Mouse (Mus musculus) mouse trophoblast stem cell (cell line): ENCODE measurements around the gene Rbm43.

Source experiments
- in situ Hi-C, 2 experiments: fragments of 300-500 bp; cut with MseI, MboI; formaldehyde crosslinking; loops; 2 replicates in 1 of 2; 3 replicates in 1 of 2; pipeline ENCODE4 v1.15.1; 2025

The Rbm43 gene

DNA sequence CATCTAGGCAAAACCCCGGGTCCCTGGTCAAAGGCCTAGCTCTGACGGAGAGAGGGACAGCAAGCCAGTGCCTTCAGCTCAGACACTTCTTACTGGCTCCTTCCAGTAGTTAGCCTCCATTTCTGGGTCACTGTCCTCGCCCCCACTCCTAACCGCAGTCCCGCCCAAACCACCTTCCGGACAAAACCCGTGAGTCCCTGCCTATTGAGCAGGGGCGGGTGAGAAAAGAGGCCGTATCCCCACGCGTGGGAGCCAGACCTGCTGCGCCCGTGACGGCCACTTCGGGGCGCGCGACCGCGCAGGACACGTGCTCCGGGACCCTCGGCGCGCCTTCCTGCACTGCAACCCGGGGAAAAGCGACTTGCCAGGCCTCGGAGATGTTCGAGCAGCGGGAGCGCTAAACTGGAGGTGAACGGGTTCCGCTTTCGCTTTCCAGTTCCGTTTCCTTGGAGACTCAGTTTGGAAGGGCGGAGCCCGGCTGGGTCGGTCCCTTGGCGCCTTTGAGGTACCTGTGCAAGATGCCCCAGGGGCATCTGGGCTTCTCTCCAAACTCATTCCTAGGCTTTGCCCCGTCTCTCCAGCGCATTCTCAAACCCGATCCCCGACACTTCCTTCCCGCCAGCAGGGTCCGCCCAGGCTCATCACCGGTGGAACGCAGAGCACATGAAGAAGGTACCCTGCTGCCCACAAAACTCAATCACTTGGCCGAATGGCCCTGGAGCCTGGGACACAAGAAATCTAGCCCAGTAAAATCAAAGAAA, at the start of gene Rbm43:
Rbm43 (minus strand) TSS at position 590 of the 761 bp plus-strand sequence.
- in situ Hi-C loops = no loop called here

DNA sequence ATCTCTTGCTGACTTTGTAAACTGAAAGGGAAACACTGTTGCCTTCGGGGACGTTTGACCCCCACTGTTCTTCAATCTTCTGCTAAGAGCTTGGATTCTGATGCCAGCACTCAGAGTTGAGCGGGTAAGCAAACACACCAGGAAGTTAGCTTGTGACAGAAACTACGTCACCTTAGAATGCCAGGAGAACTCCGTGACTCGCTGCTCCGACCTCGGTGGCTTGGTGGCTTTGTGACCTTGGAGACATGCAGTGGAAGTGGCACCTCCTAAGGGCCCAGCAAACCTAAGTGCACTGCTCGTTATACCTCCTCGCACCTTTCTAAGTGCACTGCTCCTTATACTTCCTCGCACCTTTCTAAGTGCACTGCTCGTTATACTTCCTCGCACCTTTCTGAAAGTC, 47.3 kb upstream of the Rbm43 start:
- in situ Hi-C loops = no loop called here

DNA sequence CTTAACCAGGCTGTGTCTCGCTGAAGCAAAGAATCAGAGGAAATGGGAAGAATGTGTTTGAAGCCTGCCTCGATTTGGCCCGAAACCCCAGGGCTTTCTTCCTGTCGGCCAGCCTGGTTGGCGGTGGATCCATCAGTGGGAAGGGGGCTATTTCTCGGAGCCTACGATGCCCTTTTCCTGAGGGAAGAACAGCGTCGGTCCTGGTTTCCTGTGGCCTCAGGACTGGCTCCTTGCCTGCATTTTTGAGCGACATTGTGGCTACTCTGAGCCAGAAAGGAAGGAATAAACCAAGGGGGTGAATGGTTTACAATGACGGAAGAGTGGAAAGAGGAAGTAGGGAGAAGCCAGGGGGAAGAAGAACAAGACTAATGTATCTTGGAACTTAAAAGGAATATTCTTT, 46.7 kb upstream of the Rbm43 start:
- in situ Hi-C loops = no loop called here

DNA sequence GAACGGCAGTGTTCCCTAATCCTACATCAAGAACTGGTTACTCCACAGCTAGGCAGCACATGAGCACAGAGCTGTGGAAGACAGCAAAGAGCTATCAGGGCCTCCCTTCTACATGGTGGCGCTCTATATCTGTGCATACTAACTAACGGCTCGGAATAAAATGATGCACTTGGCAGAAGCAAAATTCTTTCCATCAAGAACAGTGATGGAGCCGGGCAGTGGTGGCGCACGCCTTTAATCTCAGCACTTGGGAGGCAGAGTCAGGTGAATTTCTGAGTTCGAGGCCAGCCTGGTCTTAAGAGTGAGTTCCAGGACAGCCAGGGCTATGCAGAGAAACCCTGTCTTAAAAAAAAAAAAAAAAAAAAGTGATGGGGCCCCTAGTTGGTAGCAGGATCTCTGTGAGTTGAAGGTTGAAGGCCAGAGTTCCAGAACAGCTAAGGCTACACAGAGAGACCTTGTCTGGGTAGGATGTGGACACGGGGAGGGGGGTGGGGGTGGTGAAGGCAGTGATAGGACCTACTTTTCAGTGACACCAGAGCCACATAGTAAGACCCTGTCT, 38.5 kb upstream of the Rbm43 start, which contains the start of gene Nmi:
Nmi (minus strand) TSS at position 85 of the 559 bp plus-strand sequence.
- in situ Hi-C loops = no loop called here

DNA sequence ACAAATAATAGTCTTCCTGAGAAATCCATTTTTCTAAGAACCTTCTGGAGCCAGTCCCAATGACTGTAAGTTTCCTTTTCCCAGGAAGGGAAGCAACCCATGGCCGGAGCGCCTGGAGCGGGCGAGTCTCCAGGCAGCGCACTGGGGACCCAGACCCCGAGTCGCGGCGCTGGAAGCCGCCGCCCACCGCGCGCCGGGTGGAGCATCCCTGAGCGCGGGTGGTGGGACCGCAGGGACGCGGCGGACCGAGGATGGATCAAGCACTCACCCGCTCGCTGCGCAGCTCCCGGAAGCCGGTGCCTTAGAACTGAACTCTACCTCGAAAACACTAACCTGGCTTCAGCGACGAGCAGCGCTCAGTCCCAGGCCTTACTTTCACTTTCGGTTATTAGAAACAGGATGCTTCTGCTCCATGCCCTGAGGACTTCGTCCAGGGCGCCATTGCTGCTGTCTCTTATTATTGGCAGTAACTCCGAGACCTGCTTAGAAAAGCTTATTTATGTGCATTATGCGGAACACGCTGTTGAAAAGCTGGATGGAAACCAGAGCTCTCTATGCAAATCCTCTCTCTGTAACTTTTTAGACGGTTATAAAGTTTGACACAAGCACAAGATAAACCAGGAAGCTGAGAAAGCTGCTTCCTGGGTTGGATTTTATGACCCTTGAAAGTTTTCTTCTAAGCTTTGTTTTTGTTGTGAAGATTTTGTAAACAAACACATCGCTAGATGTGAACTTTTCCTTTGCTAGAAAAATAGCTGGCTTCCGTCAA, 37.9 kb upstream of the Rbm43 start:
- in situ Hi-C loops = no loop called here

DNA sequence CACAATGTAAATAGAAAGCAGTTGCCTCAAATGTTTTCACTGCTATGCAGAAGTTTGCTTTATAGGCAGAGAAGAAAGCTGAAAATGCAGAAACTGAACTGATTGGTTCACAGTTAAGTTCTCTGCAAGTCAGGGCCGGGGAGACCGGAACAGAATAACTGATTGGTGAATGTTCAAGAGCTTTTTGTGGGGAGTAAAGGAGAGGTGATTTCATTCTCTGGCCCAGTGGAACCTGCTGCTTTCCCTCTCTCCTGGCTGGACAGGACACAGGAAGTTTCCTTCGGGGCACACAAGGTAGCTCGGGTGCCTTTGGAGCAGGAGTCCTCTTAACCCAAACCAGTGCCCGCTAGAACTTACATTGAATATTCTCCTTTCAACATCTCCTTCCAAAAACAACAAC, 37.2 kb upstream of the Rbm43 start:
- in situ Hi-C loops = no loop called here

DNA sequence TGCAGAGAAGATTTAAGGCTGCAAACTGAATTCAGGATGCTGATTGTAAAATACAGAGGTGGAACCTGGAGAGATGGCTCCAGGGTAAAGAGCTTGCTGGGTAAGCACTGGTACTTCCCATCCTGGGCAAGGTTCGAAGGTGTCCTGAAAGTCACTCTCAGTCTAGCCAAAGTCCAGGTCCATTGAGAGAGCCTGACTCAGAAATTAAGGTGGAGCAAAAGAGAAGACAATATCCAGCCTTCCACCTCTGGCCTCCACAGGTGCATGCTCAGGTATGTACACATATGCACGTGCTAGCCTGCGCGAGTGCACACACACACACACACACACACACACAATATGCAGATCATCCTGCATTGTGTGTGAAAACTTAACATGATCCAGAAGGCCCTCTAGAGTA, 35.9 kb upstream of the Rbm43 start:
- in situ Hi-C loops = no loop called here

DNA sequence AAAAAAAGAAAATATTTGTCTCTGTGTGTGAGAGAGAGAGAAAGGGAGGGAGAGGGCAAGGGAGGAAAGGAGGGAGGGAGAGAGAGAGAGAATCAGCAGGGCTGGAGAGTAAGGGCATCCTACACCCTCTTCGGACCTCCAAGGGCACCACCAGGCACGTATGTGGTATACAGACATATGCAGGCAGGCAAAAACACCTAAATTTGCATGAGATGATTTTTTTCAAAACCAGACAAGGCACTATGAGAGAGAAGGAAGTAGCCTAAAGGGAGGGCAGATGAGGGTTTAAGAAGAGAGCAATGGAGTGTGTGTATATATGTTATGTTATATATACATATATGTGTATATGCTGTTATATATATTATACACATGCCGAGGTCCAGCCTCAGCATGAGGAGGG, 32.3 kb upstream of the Rbm43 start:
- in situ Hi-C loops = no loop called here

DNA sequence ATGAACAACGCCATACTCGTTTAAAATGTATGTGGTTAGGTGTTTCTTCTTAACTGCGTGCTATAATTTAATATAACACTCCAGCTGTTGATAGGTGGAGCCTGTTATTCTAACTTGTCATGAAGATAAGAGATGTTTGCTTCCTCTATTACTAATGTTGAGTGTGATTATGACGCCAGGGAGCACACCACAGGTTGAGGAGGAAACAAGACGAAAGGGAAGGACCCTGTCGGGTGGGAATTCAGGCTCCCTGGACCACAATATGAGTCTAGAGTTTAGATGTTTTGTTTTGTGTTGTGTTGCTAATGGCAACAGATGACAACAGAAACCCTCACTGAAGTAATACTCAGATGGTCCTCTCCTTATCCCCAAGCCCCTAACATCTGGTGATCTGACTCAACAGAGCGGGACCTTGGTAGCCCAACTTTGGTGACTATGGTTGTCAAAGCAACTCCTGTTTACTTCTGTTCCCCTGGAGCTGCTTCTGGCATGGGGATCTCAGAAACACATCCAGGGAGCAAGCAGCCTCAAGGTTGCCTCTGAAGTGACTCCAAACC, 18.8 kb upstream of the Rbm43 start:
- in situ Hi-C loops = no loop called here

DNA sequence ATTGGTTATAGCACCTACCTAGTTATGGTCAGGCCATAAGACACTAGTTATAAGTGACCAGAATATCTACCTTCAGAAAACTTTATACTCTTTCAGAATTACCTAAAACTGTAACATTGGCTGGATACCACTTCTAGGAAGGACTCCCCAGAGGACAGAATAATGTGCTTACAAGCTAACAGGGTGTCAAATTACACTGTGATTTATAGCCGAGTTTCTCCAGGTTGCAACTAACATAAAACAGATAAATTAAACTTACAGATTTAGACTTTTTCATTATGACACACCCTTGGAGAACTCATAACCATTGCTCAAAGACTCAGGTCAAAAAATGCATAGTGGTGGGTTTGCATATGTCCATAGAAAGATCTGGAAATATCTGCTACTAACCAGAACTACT, 15.9 kb upstream of the Rbm43 start:
- in situ Hi-C loops = no loop called here

DNA sequence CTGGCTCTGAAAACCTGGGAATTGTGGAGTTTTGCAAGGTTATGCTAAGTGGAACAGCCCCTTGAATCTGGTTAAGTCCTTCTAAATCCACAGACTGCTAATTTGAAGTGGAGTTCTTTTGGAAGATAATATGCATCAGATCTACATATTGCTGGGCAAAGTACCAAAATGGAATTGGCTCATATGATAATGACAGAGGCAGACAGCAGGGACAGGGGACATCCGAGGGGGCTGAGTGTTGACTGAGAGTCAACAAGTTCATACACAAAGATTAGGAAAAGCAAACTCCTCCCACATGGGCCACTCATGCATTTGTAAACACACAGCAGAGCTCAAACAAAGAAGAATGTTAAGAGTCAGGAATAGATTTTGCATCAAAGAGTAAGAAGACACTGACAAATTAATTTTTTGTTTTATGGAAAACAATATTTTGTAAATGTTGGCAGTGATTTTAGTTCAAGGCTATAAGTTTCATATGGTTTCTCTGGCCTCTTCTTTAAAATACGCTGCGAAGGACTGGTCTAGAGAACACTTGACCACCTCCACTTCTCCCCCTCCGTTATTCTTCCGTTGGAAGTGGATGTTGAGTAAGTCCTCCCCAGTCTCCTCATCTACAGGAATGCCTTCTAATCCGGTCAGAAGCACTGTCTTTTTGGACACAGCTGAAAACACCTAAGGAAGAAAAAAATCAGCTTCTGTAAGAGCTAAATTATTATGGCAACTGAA, 13.3 kb upstream of the Rbm43 start:
- in situ Hi-C loops = no loop called here

DNA sequence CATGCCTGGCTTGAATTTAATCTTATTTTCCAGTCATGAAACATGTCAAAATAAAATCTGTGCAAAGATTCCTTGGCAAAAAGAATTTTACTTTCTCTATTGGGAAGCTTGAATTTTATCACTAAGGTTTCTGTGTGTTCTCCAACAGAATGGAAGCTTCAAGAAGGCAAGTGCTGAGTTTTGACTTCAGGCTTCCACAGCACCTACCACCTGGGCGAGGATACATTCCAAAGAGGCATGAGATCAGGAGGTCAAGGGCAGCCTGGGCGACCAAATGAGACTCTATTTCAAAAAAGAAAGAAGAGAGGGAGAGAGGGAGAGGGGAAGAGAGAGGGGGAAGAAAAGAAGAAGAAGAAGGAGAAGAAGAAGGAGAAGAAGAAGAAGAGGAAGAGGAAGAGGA, 10.8 kb upstream of the Rbm43 start:
- in situ Hi-C loops = no loop called here

DNA sequence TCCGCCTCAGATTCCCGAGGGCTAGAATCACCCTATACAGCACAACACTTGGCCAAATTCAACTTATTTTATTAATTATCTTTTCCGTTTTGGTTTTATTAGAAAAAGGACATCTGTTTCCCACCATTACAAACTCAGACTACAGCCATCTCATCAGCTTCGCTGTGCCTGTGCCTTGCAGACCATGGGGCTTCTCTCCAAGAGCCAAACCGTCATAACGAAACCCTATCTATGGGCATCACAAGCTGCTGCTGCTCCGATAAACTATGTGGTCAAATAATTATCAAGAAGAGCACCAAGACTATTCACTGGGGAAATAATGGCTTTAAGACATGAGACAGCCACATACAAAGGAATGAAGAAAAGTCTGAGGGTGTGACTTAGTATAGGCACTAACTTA, 6.9 kb upstream of the Rbm43 start:
- in situ Hi-C loops = no loop called here

DNA sequence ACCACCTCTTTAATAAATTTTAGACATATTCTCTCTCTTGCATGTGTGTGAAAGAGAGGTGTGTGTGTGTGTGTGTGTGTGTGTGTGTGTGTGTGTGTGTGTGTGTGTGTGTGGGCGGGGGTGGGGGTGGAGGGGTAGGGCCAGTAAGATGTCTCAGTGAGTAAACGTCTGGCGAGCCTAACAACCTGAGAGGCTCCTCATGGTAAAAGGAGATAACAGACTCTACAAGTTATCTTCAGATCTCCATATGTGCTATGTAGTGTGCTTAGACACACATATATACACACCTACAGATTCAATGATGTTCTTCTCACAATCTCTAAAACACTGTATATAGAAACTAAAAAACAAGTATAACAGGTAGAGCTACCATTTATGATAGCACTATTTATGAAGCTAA, 3.8 kb upstream of the Rbm43 start:
- in situ Hi-C loops = no loop called here

DNA sequence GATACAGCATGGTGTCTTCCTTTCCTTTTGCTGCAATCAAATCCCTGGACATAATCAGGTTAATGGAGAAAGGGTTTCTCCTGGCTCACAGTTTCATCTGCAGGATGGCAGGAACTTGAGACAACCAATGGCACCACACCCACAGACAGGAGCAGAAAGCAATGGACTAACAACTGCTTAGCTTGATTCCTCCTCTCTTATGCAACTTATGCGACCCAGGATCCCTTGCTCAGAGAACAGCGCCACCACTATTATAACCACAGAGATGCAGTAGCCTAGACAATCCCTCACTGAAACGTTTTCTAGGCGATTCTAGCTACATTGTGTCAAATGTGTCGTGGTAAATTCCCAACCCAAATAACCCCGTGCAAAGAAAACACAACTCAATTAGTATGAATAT, 2.0 kb upstream of the Rbm43 start:
- in situ Hi-C loops = no loop called here

DNA sequence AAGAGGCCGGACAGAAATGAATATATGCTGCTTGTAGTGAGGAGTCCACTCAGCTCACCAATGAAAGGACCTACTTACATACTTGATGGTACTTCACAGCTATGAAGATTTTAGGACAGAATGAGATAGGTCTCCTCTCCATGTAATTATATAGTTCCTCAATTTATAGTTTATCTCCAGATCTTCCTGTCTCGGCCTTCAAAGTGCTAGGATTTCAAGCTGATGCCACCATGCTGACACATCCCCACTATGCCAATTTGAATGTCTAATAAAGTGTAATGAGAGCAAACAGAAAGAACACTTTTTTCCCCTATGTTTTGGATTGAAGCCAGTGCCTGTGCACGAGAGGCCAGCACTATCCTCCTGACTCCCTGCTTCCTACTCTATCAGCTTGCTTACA, 1.6 kb upstream of the Rbm43 start:
- in situ Hi-C loops = no loop called here

DNA sequence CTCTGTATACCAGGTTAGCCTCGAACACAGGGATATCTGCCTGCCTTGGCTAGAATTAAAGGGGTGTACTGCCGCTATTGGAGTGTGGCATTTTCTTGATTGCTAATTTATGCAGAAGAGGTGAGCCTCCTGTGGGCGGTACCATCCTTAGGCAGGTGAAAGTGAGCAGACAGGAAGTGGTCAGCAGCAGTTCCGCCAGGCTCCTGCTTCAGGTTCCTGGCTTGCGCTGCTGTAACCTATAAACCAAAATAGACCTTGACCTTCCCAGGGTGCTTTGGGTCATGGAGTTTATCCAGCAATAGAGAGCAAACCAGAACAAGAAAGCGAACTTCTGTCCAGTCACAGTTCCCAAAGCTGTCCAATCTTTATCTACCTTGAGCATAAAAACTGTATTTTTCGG, 958 bp upstream of the Rbm43 start:
- in situ Hi-C loops = no loop called here

DNA sequence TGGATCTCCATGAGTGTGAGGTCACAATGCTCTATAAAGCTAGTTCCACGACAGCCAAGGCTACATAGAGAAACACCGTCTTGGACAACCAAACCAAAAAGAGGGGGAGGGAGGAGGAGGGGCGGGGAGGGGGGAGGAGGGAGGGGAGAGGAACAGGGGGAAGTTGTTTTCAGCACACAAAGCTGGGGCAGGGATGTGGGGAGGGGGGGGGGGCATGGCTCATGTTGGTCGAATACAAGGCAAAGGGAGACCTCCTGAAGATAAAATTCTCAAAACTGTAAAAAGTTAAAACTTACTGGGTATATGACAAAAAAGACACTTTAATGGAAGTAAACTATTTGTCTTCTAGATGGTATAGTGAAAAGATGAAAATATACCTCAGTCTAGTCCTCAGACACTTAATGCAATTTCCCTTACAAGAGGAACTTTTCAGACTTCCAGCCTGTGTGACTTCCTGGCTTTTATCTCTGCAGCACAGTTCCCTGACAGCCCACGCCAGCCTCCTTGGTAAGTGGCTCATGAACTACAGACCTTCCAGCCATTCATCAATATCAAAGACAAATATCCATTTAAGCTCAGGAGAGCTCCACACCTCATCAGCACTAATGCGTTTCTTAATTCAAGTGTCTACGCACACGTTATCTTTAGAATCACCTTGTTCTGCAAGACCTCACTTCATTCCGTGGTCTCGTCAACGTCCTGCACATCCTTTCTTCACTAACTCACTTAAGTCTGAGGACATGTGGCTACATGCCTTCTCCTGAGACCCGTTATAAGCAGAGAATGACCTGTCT, 1.4 kb downstream of the Rbm43 start:
- in situ Hi-C loops = no loop called here

DNA sequence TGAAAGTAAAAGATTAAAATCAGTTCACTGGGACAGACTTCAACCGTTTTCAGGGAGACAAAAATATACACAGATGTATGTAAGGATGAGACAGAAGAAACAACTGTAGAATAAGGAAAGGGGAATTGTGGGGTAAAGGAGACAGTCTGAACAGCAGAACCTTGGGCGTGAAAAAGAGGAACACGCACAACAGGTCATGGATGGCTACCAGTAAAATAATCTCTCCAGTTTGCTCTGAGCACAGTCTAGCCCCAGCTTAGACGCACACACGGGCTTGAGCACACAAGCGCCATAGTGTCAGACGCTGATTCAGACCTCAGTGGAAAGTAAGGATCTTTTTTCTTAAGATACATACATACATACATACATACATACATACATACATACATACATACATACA, 3.7 kb downstream of the Rbm43 start:
- in situ Hi-C loops = no loop called here

DNA sequence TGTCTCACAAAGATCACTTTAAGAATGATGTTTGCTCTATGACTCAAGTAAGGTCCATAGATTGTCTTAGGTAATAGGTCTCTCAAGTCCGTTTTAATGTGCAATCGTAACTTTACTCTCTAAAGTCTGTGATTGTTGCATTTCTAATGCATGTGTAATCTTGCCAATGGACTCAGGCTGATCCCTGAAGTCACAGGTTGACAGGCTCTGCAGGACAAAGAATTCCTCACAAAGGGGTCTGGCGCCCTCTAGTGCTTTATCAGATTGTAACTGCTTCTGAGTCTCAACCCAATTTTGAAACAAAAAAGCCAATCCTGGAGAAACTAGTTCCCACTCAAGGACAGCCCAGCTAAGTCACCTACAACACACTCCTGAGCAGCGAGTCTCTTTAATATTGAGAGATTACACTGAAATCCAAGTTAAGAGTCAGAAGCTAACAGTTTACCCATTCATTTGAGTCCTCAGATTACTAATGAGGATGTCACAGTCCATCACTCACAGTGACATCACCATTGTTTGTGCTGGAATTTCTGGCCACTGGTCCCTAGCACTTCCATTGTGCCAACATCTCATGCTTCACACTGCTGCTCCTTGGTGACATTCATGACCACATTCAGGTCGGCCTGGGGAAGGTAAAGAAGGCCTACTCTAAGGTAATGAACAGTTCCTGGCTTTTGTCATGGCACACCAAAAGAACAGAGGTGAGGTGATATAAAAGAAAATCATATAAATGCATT, 19.9 kb downstream of the Rbm43 start:
- in situ Hi-C loops = loop anchor here in 1 of 2 experiments (10.0 kb wide), 1 partner anchor 370 kb away; no protein-coding TSS in a partner anchor
